Mouse (Mus musculus) thymus, postnatal 10 days (tissue): ENCODE data around the gene Blm.
"Not testable (repeated sequence)": the region's sequence is repeated elsewhere in the genome, so short reads cannot be mapped to it uniquely, and the experiment has no call there.

Experiments
- DNase-seq, 2 experiments: peaks; one replicate each; pipeline ENCODE4 v3.0.0; 2021; ENCODE audit warnings: low spot score in 2 of 2

Gene Blm

GRCm38 (mm10) chr7:80534291-80535008 lies 469 bp downstream of the Blm start:
- DNase-seq, result peak; percentile 24 to 27

DNA sequence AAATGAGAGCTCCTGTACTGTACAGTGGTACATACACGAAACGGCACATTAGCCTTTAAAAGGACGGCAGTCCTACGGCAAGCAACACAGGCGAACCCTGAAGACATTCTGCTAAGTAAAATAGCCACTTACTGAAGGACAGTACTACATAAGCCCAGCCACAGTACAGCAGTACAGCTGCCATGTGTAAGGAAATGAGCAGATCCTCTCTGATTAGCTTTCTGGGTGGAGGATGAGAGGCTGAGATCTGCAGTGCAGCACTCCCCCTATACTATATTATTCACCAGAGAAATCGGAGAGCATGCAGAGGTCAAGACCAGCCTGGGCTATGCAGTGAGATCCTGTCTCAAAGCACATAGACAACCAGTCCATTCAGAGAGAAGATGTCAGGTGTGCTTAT lies 3.8 kb downstream of the Blm start:
- DNase-seq, result no peak

DNA sequence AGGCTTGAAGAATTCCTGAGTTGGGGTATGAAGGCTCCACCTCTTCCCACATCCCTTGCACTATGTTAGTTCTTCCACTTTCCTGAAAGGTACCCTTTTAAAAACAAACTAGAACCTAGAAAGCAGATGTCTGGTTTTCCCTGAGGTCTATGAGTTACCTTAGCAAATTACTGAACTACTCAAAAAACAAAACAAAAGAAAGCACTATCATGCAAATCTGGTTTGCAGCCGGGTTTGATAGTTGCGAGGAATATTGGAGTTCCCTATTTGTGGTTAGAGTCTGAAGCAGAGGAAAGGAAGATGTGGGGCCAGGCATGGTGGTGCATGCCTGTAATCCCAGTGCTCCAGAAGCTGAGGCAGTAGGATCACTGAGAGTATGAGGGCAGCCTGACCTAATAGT lies 4.3 kb downstream of the Blm start:
- no peak for DNase-seq

GRCm38 (mm10) chr7:80526698-80527097 lies 8.2 kb downstream of the Blm start:
- DNase-seq, result no peak

DNA sequence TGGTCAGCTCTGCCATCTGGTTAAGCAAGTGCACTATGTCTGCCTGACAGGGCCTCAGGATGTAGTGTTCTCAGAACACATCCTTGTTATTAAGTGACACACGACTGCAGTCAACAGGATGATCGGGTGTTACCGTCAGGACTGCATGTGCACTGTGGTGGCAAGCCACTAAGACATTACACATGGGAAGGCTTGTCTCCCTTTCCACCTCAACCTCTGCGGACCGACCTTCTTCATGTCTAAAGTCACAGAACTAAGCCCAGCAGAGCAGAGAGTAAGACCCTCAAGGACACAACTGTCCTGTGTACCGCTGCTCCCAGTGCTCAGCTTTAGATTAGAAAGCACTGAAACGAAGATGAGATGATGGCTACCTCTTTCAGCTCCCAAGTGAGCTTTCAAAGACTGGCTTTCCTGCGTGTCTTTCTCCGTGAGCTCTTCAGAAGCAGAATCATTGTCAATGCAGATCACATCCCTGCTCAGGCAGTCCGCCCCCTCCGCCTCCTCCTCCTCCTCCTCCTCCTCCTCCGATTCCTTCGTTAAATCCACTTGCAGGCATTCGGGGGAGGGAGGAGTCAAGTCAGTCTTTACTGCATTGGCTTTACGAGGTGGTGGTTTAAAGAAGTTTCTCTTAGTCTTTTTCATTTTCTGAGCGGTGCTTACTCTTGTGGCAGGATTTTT lies 22.4 kb downstream of the Blm start:
- no peak for DNase-seq

DNA sequence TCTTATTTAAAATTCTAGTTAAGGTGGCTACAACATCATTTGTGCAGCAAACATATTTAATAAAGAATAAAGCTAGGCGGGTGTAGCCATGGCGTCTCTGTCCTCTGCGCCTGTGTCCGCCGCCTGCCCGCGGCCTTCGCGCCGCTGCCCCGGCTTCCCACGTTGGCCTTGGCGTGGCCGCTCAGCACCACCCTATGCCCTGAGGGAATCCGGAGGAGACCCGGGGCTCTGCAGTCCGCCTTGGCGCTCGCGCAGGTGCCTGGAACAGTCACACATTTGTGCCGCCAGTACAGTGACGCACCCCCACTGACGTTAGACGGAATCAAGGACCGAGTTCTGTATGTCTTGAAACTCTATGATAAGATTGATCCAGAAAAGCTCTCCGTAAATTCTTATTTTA lies 27.2 kb downstream of the Blm start:
- DNase-seq, result not testable (repeated sequence)

- no peak for DNase-seq
Observed at GRCm38 (mm10) chr7:80506007-80506406, 28.9 kb downstream of the Blm start.

DNA sequence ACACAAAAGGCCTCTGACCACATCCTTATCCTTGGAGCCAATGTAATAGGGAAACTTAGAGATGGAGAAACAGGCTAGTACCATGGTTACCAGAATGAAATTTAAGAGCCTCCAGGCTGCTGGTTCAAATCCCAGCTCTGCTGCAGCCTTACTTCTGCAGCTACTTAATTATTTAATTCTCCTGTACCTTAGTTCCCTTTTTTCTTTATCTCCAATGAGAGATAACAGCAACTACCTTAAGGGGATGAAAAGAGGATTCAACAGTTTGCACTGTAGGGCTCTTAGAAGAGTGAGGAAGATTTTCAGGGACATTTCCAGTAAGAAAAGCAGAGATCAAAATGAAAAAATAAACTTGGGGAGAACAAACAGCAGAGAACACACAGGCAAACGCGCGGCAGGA lies 30.0 kb downstream of the Blm start:
- no peak for DNase-seq

DNA sequence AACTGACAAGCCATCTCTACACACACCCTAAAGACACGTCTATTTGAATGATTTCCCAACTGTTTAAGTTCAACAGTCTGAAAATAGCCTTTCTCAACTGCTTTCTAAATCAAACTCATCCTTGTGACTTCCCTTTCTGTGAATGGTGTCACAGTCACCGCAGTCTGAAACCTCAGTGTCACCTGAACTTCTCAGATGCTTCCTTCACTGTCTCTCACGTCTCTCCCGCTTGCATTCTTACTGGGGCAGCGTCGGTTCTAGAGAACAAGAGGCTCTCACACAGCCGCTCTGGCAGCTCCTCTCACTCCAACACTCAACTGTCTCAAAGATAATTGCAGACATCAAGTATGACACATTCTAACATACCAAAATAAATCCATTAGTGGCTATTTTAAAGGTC lies 33.9 kb downstream of the Blm start:
- DNase-seq, result no peak

DNA sequence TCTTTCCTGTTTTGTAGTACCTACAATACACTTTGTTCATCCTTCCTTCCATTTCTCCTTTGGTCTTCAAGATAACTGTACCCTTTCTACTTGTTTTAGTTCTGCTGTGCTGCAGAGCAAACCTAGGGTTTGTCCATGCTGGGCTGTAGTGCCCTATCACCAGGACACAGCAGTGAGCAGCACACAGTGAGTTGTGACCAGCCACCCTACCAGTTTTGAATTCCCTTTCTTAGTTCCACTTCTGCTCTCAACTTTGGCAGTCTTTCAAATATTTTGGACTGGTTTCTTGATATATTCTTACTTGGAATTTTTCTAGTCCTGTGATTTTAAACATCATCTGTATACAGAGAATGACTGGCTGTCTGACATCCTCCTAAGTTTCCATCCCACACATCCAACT lies 34.8 kb downstream of the Blm start:
- DNase-seq, result no peak

DNA sequence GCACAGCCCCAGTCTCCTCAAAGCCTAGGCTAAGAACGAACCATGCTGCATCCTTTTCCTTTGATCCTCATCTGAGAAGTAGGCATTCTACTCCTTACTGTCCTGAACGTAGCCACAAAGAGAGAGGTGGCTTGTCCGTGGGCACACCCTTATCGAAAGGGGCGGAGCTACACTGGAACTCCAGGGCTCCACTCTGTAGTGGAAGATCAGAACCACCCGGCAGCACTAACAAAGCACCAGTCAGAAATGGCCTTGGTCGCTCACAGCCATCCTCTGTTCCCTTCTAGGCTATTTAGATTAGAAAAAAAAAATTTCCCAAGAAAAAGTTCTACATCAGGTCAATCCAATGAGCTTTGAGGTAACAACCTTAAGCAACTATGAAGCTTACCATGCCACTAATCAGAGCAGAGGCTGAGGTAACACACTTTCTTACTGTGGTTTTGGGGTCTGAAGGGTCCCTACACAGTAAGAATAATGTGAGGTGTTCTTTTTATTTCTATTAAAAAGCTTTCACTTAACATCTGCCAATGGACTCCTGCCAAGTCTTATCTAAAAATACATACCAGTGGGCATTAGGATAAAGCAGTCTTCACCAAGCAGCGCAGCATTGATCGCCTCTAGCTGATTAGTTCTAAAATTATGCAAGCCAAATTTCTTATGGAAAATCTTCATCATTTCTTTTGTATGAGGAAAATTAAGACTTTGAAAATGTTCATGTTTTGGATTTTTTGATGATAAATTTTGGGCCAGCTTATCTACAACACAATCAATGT lies 35.5 kb downstream of the Blm start:
- DNase-seq, result no peak

DNA sequence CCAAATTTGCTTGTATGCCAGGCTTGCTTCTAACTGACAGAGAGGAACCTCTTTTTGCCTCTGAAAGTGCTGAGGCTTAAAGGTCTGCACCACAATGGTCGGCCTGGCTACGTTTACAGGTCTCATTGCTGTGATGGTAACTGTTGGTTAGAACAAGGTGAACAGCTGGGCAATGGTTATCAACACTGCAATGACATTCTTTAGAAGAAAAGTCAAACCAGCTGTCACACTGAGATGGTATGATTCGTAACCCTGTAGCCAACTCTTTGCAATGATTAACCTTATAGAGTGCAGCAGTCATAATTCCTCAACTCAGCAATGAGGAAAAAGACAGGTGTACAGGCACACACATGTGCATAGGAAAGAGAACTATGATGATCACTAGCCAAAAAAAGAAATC lies 38.3 kb downstream of the Blm start:
- DNase-seq, result no peak

DNA sequence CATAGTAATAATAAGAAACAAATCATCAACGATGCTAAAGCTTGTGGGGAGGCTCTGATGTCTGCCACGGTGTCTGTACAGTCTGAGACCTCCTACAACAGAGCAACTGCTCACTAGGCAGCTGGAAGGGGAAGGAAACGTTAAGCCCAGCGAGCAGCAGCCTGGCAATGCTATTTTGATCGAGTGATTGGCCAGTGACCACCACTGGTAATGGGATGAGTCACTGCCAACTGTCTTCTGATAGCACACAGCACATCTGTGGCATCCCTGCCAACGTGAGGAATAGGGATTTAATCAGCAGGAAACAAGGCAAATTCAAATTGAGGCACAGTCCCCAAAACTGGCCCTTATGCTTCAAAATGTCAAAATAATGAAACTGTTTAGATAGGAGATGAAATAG lies 39.7 kb downstream of the Blm start:
- no peak for DNase-seq

DNA sequence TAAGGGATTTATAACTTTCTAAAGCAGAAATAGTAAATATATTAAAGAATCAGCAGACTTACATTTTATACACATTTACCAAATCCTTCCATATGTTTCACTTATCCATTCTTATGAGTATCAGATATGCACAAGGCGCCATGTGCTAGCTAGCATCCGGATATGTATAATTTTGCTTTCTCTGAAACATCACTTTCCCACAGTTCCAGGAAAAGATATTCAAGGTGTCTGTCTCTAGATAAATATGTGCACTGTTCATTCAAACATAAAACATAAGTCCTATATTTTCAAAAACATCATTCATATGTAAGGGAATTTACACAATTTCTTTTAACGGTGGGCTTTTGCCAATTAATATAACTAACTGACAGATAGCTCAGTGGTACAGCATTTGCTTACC lies 42.9 kb downstream of the Blm start:
- DNase-seq, result no peak

DNA sequence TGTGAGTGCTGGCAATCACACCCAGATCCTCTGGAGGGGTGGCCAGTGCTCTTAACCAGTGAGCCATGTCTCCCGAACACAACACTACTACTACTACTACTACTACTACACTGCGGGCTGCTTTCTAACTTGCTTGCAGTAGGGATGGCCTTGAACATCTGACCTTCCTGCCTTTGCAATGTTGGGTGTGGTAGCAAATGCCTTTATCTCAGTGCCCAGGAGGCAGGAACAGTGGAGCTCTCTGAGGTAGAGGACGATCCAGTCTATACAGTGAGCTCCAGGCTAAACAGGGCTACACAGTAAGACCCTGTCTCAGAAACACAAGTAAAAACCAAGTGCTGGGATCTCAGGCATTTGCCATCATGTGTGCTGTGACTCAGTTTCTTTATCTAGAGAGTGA lies 43.8 kb downstream of the Blm start:
- DNase-seq, result no peak

DNA sequence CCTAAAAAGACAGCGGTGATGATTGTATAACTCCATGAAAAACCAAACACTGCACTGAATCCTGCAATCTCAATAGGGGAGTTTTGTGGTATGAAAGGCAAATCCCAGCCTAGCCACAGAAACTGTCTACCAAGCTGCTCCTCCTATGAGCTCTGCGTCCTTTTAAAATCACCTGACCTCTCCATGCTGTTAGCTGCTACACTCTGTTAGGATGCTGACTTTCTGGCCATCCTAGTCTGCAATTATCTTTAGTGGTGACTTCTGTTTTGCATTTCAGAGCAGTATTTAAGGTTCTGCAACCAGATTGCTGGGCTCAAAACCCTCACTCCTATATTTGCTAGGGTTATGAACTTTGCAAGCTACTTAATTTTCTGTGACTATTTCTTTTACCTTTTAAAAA lies 44.6 kb downstream of the Blm start:
- DNase-seq, result no peak

DNA sequence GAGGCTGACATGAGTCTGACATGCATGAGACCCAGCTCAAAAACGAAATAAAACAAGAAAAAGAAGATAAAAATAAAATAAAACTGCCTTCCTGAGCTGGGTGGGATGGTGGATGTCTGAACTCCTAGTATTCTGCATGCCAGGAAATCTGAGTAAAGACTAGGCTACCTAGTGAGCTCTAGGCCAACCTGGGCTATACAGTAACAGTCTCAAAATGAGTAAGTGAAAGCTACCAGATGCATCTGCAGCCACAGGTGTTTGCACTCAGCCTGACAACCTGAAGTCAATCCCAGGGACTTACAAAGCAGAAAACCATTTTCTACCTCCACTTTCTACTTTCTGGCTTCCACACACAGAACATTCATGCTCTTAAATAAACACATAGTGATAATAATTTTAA lies 45.5 kb downstream of the Blm start:
- DNase-seq, result no peak

GRCm38 (mm10) chr7:80487239-80487638 lies 47.7 kb downstream of the Blm start:
- no peak for DNase-seq

GRCm38 (mm10) chr7:80480097-80480496 lies 54.8 kb downstream of the Blm start:
- DNase-seq, result no peak

DNA sequence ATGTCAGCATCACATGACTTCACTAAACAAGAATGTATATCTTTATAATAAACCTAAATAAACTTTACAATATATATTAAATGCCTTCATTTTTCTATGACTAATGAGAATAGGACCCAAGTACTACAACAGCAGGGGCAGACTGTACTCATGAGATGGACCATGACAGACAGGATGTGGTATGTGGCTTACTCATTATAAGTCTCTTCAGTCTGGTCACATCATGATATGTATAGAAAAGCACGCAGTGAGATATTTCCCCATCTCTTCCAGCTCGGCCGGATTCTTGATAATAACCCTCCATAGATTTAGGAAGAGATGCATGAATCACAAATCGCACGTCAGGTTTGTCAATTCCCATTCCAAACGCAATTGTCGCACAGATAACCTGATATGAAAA lies 61.1 kb downstream of the Blm start:
- no peak for DNase-seq

DNA sequence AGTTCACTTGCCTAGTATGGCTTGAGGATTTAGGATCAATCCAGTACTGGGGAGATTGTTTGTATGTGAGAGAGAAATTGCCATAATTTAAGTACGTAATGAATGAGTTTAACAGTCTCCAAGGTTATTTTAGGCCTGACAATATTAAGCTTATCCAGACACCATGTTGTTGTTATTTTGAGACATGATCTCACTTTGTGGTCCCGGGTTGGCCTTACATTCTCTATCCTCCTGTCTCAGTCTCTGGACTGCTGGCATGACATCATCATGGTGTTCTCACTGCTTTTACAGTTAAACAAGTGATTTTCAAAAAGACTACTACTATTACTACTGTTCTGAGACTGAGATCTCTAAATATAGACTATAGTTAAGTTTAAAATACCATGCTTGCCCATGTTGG lies 66.1 kb downstream of the Blm start:
- no peak for DNase-seq

- DNase-seq, result no peak
Observed at GRCm38 (mm10) chr7:80467334-80467733, 67.6 kb downstream of the Blm start.

DNA sequence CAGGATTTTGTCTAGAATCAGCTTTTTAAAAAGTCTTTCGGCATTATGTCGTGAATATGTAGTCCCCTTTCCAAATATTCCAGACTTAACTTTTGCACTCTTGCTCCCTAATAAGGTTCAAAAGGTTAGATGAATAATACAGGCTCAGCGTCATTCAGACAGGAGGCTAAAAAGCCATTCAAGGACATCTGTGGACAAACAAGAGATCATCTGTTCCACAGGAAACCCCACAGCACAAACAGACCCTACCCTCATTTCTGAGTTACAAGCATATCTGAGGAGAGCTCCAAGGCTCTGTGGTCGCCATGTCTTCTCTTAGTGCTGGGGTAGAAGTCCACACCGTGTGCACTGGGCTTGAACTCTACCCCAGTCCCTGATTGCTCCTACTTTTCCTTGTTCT lies 70.1 kb downstream of the Blm start:
- no peak for DNase-seq
